Mouse (Mus musculus): ENCODE results near the gene 2410002F23Rik.
"Not testable (repeated sequence)": the region's sequence is repeated elsewhere in the genome, so short reads cannot be mapped to it uniquely, and the experiment has no call there.

- TF ChIP-seq GATA1 (IDR thresholded peaks at IDR 0.05; ENCODE audit: borderline replicate concordance, low read length); CTCF (IDR thresholded peaks at IDR 0.05; ENCODE audit: low read depth, low read length); POLR2AphosphoS5 (IDR thresholded peaks at IDR 0.05; ENCODE audit: insufficient replicate concordance, low read depth, low read length): not testable (repeated sequence)
Measured at GRCm38 (mm10) chr7:44222335-44222734, 24.2 kb upstream of the 2410002F23Rik start.

Measured in G1E (cell line).